Mouse (Mus musculus): ENCODE data around the gene Carns1.

GRCm38 (mm10) chr19:4140147-4140546 is 35.1 kb downstream of the Carns1 start:
- no peak for TF ChIP-seq CTCF (IDR thresholded peaks at IDR 0.05; ENCODE audit: low read depth)
- no peak for TF ChIP-seq EP300 (IDR thresholded peaks at IDR 0.05; ENCODE audit: low read depth)
